Mouse (Mus musculus) hindbrain, embryonic 16.5 days (tissue): ENCODE data around the gene Lrrc47. TPM values are rescaled to one million over a fixed set of nuclear protein-coding genes. Genes with fewer than 3 reads are reported as not detected.

Experiments used
- ATAC-seq: fragments of 200-750 bp; cut with Nextera tagmentation; 2 replicates; pipeline ENCODE4 v1.8.0; 2017; ENCODE audit warnings: moderate TSS enrichment, moderate library complexity
- H3K27ac ChIP-seq: fragments of 300-500 bp; sonication (generic); 2 replicates; pipeline ENCODE4 v1.5.1; 2014; ENCODE audit warnings: low read depth, mild to moderate bottlenecking, control low read depth, low read length, moderate library complexity
- H3K27me3 ChIP-seq: fragments of 300-500 bp; sonication (generic); replicated peaks from 2 replicates; pipeline ENCODE4 v1.6.1; 2014; ENCODE audit warnings: low read length; ENCODE audit not compliant: control insufficient read depth, insufficient read depth
- H3K36me3 ChIP-seq: fragments of 300-500 bp; sonication (generic); 2 replicates; pipeline ENCODE4 v1.6.1; 2014; ENCODE audit warnings: mild to moderate bottlenecking, low read length, moderate library complexity, mixed read lengths; ENCODE audit not compliant: control insufficient read depth, insufficient read depth
- H3K4me1 ChIP-seq: fragments of 300-500 bp; sonication (generic); 2 replicates; pipeline ENCODE4 v1.6.1; 2014; ENCODE audit warnings: low read depth, low read length; ENCODE audit not compliant: control insufficient read depth, insufficient read depth
- H3K4me2 ChIP-seq: fragments of 300-500 bp; sonication (generic); 2 replicates; pipeline ENCODE4 v1.6.1; 2014; ENCODE audit warnings: mild to moderate bottlenecking, low read length, control low read depth, moderate library complexity
- H3K4me3 ChIP-seq: fragments of 300-500 bp; sonication (generic); 2 replicates; pipeline ENCODE4 v1.5.1; 2014; ENCODE audit warnings: mild to moderate bottlenecking, low read length, control low read depth, moderate library complexity
- H3K9ac ChIP-seq: fragments of 300-500 bp; sonication (generic); 2 replicates; pipeline ENCODE4 v1.6.1; 2014; ENCODE audit warnings: low read depth, mild to moderate bottlenecking, control low read depth, low read length, moderate library complexity
- H3K9me3 ChIP-seq: fragments of 300-500 bp; sonication (generic); 2 replicates; pipeline ENCODE4 v1.6.1; 2014; ENCODE audit warnings: mild to moderate bottlenecking, low read length, moderate library complexity; ENCODE audit not compliant: control insufficient read depth
- WGBS: fragments of 180-500 bp; shearing (Covaris S2); extraction: QIAGEN DNeasy Blood & Tissue Kit; methylation state at CpG from one replicate; pipeline ENCODE4 v1.1.7; 2014; 5-methylcytosine and 5-hydroxymethylcytosine counted together
- polyA plus RNA-seq: library from polyadenylated mRNA; unstranded; fragments of >200 nt; fragmentation: Nextera tagmentation; extraction: Ambion mirVana; gene quantifications from 2 replicates; pipeline ENCODE4 v1.2.1, GENCODE M21; 2015

The Lrrc47 gene
- polyA plus RNA-seq, 1 experiment from 2014 or later = 12.8 TPM

DNA sequence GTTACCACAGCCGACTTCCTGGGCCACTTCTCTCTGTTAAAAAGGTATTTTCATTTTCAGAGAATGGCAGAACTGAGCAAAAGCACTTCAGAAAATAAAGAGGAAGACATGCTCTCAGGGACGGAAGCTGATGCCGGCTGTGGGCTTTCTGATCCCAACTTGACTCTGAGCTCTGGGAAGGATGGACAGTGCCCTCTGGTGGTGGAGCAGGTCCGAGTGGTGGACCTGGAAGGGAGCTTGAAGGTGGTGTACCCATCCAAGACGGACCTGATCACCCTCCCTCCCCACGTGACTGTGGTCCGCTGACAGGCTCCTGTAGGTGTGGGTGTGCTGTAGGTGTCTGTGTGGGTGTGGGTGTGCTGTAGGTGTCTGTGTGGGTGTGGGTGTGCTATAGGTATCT is 8.0 kb downstream of the Lrrc47 start:
- Histone ChIP-seq H3K4me1 (no peaks in the 10 kb centered on the region; the same call in 1 of the 2 replicates), H3K36me3 (peaks cover 54% of the 10 kb centered on the region), H3K9ac (no peak overlapping the region), H3K9me3 (no peaks in the 10 kb centered on the region), H3K27me3 (no peaks in the 10 kb centered on the region), H3K4me3 (no peak overlapping the region), H3K4me2 (no peak overlapping the region), H3K27ac (no peak overlapping the region)
- 77% methylated on average over 7 of the region's 7 CpGs for WGBS
- no peak for ATAC-seq

DNA sequence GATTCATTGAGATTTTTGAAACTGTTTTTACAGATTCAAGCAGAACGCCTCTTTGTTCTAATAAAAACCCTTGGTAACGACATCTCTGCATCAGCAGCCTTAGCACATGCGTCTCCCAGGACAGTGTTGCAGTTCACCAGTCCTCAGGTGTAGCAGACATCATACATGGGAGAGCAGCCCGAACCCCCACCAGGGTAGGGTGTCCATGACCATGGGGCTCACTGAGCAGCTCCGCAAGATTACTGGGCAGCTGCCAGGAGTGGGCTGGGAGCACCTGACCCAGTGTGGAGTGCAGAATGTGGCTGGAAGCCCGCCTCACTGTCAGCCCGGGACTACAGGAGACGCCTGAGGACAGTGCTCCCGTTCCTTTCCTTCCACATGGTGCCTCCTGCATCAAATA is 9.9 kb downstream of the Lrrc47 start:
- Histone ChIP-seq H3K27ac (no peak overlapping the region), H3K36me3 (peaks cover 47% of the 10 kb centered on the region), H3K9me3 (no peaks in the 10 kb centered on the region), H3K4me2 (no peak overlapping the region), H3K4me3 (no peak overlapping the region), H3K4me1 (peaks cover 13% of the 10 kb centered on the region), H3K27me3 (peaks cover 5% of the 10 kb centered on the region; the same call in 1 of the 2 replicates), H3K9ac (no peak overlapping the region)
- ATAC-seq = no peak
- 91% methylated on average over 9 of the region's 9 CpGs for WGBS

GRCm38 (mm10) chr4:154022407-154022806 is 10.9 kb downstream of the Lrrc47 start:
- H3K4me2 ChIP-seq = no peak overlapping the region
- peak; percentile 31; the same call in 1 of the 2 replicates for ATAC-seq
- WGBS = 78% methylated on average over 4 of the region's 4 CpGs

DNA sequence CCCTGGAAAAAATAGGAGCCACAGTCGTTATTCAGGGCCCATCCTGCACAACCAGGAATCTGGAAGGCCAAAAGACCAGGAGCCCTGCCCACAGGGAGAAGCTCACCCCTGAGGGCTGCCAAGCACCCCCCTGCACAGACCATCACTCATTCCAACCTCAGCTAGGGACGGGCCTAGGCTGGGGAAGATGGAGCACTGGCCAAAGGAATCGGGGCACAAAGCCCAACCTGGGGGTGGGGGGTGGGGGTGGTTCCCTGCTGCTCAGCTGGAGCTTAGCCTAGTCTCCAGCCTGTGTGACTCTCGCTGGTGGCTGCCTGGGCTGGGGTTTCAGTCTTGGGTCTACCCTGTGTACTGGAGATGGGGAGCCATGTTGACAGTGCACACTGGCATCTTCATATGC is 11.3 kb downstream of the Lrrc47 start:
- Histone ChIP-seq H3K27ac (no peak overlapping the region; the same call in 1 of the 2 replicates), H3K9ac (no peak overlapping the region), H3K4me2 (no peak overlapping the region), H3K36me3 (peaks cover 38% of the 10 kb centered on the region), H3K4me3 (no peak overlapping the region), H3K9me3 (no peaks in the 10 kb centered on the region), H3K4me1 (peaks cover 13% of the 10 kb centered on the region), H3K27me3 (peaks cover 5% of the 10 kb centered on the region; the same call in 1 of the 2 replicates)
- 29% methylated on average over 4 of the region's 4 CpGs for WGBS
- peak; percentile 64 for ATAC-seq

More at GRCm38 (mm10) chr4:154022407-154022806, 10.9 kb downstream of the Lrrc47 start:
- Histone ChIP-seq H3K4me3 (no peak overlapping the region), H3K9me3 (no peaks in the 10 kb centered on the region), H3K27ac (peak overlapping the region; percentile 6; the same call in 1 of the 2 replicates), H3K36me3 (peaks cover 41% of the 10 kb centered on the region), H3K27me3 (peaks cover 5% of the 10 kb centered on the region; the same call in 1 of the 2 replicates), H3K4me1 (peaks cover 13% of the 10 kb centered on the region), H3K9ac (no peak overlapping the region)

DNA sequence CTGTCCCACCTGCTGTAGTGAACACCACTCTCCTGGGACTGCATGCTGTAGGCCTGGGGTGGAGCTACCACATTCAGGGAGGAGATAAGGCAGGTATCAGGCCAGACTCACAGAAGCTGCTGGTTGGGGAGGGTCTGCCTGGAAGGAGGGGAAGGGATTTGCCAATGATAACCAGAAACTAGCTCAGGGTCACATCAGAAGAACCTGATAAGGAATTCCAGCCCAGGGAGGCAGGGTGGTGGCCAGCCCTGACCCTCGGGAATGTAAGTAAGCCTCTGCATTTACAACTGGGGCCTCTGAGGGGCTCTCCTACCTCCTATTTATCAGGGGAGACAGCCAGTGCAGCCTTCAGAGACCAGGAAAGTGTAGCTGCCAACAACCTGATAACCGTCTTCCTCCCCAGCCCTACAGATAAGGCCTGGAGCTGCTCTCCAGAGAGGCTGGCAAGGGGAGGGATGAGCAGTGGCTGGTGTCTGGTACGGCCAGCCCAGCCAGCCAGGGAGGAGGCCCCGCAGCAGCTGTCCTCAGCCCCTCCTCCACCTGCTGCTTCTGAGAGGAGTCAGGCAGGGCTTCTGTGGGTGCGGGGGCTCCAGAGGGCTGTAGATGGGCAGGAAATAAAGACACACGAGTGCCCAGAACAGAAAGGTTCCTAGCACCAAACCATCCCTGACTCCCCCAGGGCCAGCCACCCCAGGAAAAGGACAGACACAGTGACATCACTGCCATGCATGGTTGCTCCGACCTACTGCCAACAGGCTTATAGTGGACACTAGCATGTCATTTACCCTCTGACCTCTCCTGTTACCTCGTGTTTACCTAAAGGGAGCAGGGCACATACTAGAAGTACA is 12.4 kb downstream of the Lrrc47 start:
- ATAC-seq = no peak

GRCm38 (mm10) chr4:154024729-154025521 is 13.4 kb downstream of the Lrrc47 start:
- Histone ChIP-seq H3K27me3 (peaks cover 5% of the 10 kb centered on the region; the same call in 1 of the 2 replicates), H3K4me2 (peak overlapping the region; percentile 66), H3K4me3 (peak overlapping the region; percentile 39), H3K9ac (peak overlapping the region; percentile 35), H3K27ac (no peak overlapping the region), H3K4me1 (peaks cover 13% of the 10 kb centered on the region), H3K36me3 (peaks cover 23% of the 10 kb centered on the region), H3K9me3 (no peaks in the 10 kb centered on the region)
- WGBS = 38% methylated on average over 17 of the region's 17 CpGs
- no peak for ATAC-seq

More for the DNA sequence above, 12.4 kb downstream of the Lrrc47 start:
- Histone ChIP-seq H3K4me3 (no peak overlapping the region), H3K36me3 (peaks cover 32% of the 10 kb centered on the region), H3K27me3 (peaks cover 5% of the 10 kb centered on the region; the same call in 1 of the 2 replicates), H3K9ac (no peak overlapping the region), H3K27ac (no peak overlapping the region), H3K9me3 (no peaks in the 10 kb centered on the region), H3K4me1 (peaks cover 13% of the 10 kb centered on the region), H3K4me2 (no peak overlapping the region)
- WGBS = 37% methylated on average over 8 of the region's 8 CpGs

DNA sequence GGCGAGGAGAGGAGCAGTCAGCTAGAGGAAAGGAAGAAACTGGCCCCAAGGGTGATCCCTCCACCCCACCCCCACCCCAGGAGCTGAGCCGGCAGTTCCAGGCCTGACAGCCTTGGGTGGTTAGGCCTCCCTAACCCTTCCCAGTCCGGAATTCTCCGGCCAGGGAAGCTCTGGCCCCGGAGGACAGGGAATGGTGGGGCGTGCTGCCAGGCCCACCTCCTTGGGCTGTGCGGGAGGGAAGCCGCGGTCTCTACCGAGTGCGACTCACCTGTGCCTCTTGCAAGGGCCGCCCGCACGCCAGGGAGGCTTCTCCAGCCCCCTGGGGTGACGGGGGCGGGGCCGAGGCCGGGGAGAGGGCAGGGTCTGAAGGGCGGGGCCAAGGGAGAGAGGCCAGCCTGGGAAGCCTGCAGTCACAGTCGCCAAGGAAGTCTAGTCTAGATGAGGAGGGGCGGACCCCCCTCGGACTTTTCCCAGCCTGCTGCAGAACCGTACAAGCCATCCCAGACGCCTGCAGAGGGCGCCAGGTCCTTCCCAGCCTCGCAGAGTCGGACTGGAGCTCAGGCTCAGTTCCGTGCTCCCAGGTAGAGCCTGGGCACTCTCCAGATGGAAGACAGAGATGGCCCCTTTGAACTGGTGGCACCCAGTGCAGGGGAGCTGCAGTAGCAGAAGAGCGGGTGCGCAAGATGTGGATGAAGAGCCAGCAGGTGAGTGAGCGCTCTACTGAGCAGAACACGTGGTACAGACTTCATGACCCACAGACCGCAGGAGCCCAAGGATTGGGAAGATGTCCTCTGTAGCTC is 14.3 kb downstream of the Lrrc47 start, which contains the start of gene Smim1:
Gene Smim1, minus strand, starts transcription at position 590 of the 800 bp plus-strand sequence.
- ATAC-seq = peak; percentile 73
- H3K27ac ChIP-seq = no peak within 1 kb of the TSS
- WGBS = 3% methylated on average over 33 of the region's 33 CpGs

GRCm38 (mm10) chr4:154026441-154026761 is 14.9 kb downstream of the Lrrc47 start:
- Histone ChIP-seq H3K4me2 (peak overlapping the region; percentile 66), H3K9ac (no peak overlapping the region), H3K27ac (no peak overlapping the region), H3K27me3 (peaks cover 5% of the 10 kb centered on the region; the same call in 1 of the 2 replicates), H3K4me3 (peak overlapping the region; percentile 39), H3K36me3 (peaks cover 8% of the 10 kb centered on the region; the same call in 1 of the 2 replicates), H3K4me1 (peaks cover 13% of the 10 kb centered on the region), H3K9me3 (no peaks in the 10 kb centered on the region)
- 29% methylated on average over 2 of the region's 2 CpGs for WGBS
- ATAC-seq = no peak

More for the DNA sequence above, 14.3 kb downstream of the Lrrc47 start, which contains the start of gene Smim1:
- Histone ChIP-seq H3K4me2 (peak within 1 kb of the TSS; percentile 66), H3K4me3 (peak within 1 kb of the TSS; percentile 39), H3K4me1 (peaks cover 13% of the 10 kb centered on the region), H3K9ac (peak within 1 kb of the TSS; percentile 58), H3K9me3 (no peaks in the 10 kb centered on the region), H3K36me3 (peaks cover 14% of the 10 kb centered on the region), H3K27me3 (peaks cover 5% of the 10 kb centered on the region; the same call in 1 of the 2 replicates)
